Mouse (Mus musculus): ENCODE results near the gene Afp. TPM values are rescaled to one million over a fixed set of nuclear protein-coding genes. Genes with fewer than 3 reads are reported as not detected.

Gene Afp
- polyA plus RNA-seq, 1 experiment, result 2.0 TPM

DNA sequence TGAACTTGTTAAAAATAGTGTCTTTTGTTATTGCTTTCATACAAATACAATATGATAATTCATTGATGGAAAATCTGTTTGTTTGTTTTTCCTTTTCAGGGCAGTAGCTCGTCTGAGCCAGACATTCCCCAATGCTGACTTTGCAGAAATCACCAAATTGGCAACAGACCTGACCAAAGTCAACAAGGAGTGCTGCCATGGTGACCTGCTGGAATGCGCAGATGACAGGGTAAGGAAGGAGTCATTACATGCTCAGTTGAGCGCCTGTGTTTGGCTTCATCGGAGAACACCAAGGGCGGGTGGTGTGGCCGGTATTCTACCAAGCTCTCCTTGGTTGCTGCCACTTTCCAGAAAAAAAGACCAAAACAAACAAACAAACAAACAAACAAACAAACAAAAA, 23.3 kb upstream of the Afp start:
- TF ChIP-seq POLR2A (IDR thresholded peaks at IDR 0.05; ENCODE audit: low read depth, low read length), result no peak
- TF ChIP-seq CTCF (IDR thresholded peaks at IDR 0.05; ENCODE audit: extremely low read depth, insufficient read length, insufficient replicate concordance, low read depth, low read length), result no peak
- Histone ChIP-seq H3K27me3 (ENCODE audit: control insufficient read depth, insufficient read depth, low read length) (no peaks in the 10 kb centered on the region), H3K4me3 (ENCODE audit: low read depth, low read length) (no peak overlapping the region), H3K27ac (ENCODE audit: insufficient read depth, low read depth, low read length) (no peak overlapping the region), H3K36me3 (ENCODE audit: control insufficient read depth, insufficient read depth, low read length) (no peaks in the 10 kb centered on the region), H3K4me1 (ENCODE audit: control insufficient read depth, insufficient read depth, insufficient read length, low read length) (no peaks in the 10 kb centered on the region)
- WGBS, result 48% methylated on average over 6 of the region's 6 CpGs

DNA sequence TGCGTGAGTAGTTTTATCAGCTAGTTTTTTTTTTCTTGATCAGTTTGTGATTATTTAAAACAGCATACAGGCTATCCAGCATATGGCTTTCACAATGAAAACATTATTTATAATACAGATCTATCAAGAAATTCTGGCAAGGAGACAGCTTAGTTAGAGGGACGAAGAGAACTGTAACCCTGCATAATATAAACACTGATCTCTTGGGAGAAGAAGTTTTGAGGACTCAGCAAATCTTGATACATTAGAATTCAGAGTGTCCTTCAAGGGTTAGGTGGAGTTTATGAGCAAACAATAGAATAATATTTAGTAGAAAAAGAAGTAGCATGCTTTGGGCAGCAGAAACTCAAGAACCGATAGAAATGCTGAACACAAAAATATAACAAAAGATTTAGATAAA, 19.7 kb upstream of the Afp start:
- WGBS, result 83% methylated on average over 3 of the region's 3 CpGs
- no peak overlapping the region for H3K27ac ChIP-seq (ENCODE audit: insufficient read depth, low read depth, low read length)
- TF ChIP-seq CTCF (IDR thresholded peaks at IDR 0.05; ENCODE audit: extremely low read depth, insufficient read length, insufficient replicate concordance, low read depth, low read length) (no peak), POLR2A (IDR thresholded peaks at IDR 0.05; ENCODE audit: low read depth, low read length) (no peak)

DNA sequence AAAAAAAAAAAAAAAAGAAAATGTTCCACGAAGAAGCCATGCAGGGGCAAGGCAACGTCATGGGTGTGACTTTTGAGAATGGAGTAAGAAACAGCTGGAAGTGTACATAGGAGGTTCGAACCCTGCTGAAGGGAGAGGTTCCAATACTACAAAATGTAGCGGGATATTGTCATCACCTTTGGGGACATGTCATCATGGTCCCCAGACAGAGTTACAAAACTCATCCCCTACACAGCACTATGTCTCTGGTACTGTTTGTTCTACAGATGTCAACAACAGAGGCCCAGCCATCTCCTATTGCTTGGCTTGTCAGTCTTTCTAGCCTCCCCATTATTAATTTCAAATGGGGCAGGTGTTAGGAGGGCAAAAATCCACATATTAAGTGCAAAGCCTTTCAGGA, 16.6 kb upstream of the Afp start:
- no peaks in the 10 kb centered on the region for H3K36me3 ChIP-seq (ENCODE audit: control insufficient read depth, insufficient read depth, low read length)
- TF ChIP-seq POLR2A (IDR thresholded peaks at IDR 0.05; ENCODE audit: low read depth, low read length) (no peak), CTCF (IDR thresholded peaks at IDR 0.05; ENCODE audit: extremely low read depth, insufficient read length, insufficient replicate concordance, low read depth, low read length) (no peak)
- H3K4me1 ChIP-seq (ENCODE audit: control insufficient read depth, insufficient read depth, insufficient read length, low read length), result no peaks in the 10 kb centered on the region
- 83% methylated on average over 4 of the region's 4 CpGs for WGBS
- no peaks in the 10 kb centered on the region for H3K27me3 ChIP-seq (ENCODE audit: control insufficient read depth, insufficient read depth, low read length)
- H3K4me3 ChIP-seq (ENCODE audit: low read depth, low read length), result no peak overlapping the region
- no peak overlapping the region for H3K27ac ChIP-seq (ENCODE audit: insufficient read depth, low read depth, low read length)

More for the DNA sequence above, 19.7 kb upstream of the Afp start:
- no peaks in the 10 kb centered on the region for H3K4me1 ChIP-seq (ENCODE audit: control insufficient read depth, insufficient read depth, insufficient read length, low read length)
- H3K4me3 ChIP-seq (ENCODE audit: low read depth, low read length), result no peak overlapping the region
- no peaks in the 10 kb centered on the region for H3K36me3 ChIP-seq (ENCODE audit: control insufficient read depth, insufficient read depth, low read length)
- no peaks in the 10 kb centered on the region for H3K27me3 ChIP-seq (ENCODE audit: control insufficient read depth, insufficient read depth, low read length)

DNA sequence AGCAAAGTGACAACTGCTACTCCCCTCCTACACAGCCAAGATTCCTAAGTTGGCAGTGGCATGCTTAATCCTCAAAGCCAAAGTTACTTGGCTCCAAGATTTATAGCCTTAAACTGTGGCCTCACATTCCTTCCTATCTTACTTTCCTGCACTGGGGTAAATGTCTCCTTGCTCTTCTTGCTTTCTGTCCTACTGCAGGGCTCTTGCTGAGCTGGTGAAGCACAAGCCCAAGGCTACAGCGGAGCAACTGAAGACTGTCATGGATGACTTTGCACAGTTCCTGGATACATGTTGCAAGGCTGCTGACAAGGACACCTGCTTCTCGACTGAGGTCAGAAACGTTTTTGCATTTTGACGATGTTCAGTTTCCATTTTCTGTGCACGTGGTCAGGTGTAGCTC, 16.2 kb upstream of the Afp start:
- 81% methylated on average over 5 of the region's 5 CpGs for WGBS
- no peak for TF ChIP-seq POLR2A (IDR thresholded peaks at IDR 0.05; ENCODE audit: low read depth, low read length)
- no peak for TF ChIP-seq CTCF (IDR thresholded peaks at IDR 0.05; ENCODE audit: extremely low read depth, insufficient read length, insufficient replicate concordance, low read depth, low read length)
- Histone ChIP-seq H3K4me1 (ENCODE audit: control insufficient read depth, insufficient read depth, insufficient read length, low read length) (no peaks in the 10 kb centered on the region), H3K36me3 (ENCODE audit: control insufficient read depth, insufficient read depth, low read length) (no peaks in the 10 kb centered on the region), H3K4me3 (ENCODE audit: low read depth, low read length) (no peak overlapping the region), H3K27me3 (ENCODE audit: control insufficient read depth, insufficient read depth, low read length) (no peaks in the 10 kb centered on the region), H3K27ac (ENCODE audit: insufficient read depth, low read depth, low read length) (no peak overlapping the region)

DNA sequence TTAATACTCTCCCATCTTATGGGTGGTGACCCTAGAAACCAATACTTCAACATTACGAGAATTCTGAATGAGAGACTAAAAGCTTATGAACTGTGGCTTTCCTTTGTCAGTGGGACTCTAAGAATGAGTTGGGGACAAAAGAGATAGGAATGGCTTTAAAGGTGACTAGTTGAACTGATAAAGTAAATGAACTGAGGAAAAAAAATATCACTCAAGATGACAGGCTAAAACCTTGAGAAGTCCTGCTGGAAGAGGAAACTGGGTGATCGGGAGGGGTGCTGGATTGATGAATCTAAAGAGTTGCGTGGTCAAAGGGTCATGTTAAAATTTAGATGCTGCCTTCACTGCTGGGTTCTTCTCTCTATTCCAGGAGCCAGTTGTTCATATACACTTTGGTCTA, 13.8 kb upstream of the Afp start:
- Histone ChIP-seq H3K27ac (ENCODE audit: insufficient read depth, low read depth, low read length) (no peak overlapping the region), H3K36me3 (ENCODE audit: control insufficient read depth, insufficient read depth, low read length) (no peaks in the 10 kb centered on the region), H3K27me3 (ENCODE audit: control insufficient read depth, insufficient read depth, low read length) (no peaks in the 10 kb centered on the region), H3K4me3 (ENCODE audit: low read depth, low read length) (no peak overlapping the region), H3K4me1 (ENCODE audit: control insufficient read depth, insufficient read depth, insufficient read length, low read length) (no peaks in the 10 kb centered on the region)
- no peak for TF ChIP-seq POLR2A (IDR thresholded peaks at IDR 0.05; ENCODE audit: low read depth, low read length)
- no peak for TF ChIP-seq CTCF (IDR thresholded peaks at IDR 0.05; ENCODE audit: extremely low read depth, insufficient read length, insufficient replicate concordance, low read depth, low read length)
- WGBS, result 88% methylated on average over 3 of the region's 3 CpGs

DNA sequence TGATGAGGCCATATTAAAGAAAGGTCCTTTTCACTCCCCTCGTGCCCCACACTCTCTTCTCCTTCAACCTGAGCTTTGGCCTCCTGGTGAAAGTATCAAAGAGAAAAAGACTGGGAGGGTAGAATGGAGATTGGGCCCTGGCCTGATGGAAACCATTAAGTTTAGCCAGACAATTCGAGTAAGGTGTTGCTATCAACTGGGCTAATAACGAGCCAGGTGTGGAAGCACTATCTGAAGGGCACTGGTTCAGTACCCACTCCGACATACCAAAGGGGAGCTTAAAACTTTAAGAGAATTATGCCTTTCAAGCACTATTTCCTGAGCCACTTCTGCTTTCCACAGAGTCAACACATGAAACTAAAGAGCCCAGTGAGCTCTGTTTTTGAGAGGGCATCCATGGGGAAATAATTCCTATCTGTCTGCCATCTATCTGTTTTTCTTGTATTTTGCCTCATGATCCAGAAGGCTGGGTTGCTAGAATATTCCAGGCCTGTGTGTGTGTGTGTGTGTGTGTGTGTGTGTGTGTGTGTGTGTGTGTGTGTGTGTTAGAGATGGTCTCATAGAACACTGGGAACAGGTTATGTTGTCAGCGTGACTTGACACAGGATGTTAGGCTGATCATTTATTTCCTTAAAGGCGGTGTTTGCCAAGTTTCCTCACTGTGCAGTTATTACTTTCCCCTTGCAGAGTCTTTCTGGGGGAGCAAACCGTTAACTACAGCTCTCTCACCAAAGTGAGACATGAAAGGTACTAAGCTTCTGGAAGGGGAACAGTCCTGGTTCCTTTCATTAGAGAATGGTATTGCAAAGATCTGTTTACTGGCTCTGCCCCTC, 13.0 kb upstream of the Afp start:
- TF ChIP-seq CTCF (IDR thresholded peaks at IDR 0.05; ENCODE audit: extremely low read depth, insufficient read length, insufficient replicate concordance, low read depth, low read length) (no peak), POLR2A (IDR thresholded peaks at IDR 0.05; ENCODE audit: low read depth, low read length) (no peak)
- H3K27ac ChIP-seq (ENCODE audit: insufficient read depth, low read depth, low read length), result no peak overlapping the region
- WGBS, result 62% methylated on average over 7 of the region's 7 CpGs
- no peaks in the 10 kb centered on the region for H3K27me3 ChIP-seq (ENCODE audit: control insufficient read depth, insufficient read depth, low read length)
- H3K4me3 ChIP-seq (ENCODE audit: low read depth, low read length), result no peak overlapping the region
- no peaks in the 10 kb centered on the region for H3K4me1 ChIP-seq (ENCODE audit: control insufficient read depth, insufficient read depth, insufficient read length, low read length)
- H3K36me3 ChIP-seq (ENCODE audit: control insufficient read depth, insufficient read depth, low read length), result no peaks in the 10 kb centered on the region

DNA sequence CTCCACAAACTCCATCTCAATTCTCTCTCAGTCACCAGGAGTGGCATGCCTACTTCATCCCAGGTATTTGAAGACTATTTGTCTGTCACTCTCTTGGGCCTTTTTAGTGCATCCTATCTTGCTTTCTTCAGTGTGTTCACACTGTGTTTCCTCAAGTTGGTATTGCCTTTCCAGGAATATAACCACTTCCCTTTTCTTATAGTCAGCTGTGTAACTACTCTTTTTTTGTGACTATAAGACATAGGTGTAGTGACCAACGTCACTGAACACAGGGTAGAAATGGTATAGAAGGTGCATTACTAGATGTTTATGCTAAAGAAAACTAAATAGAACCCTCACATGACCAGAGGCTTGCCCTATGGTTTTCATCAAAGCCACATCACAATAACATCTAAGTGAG, 11.7 kb upstream of the Afp start:
- WGBS, result 78% methylated on average over 1 of the region's 1 CpGs
- H3K4me3 ChIP-seq (ENCODE audit: low read depth, low read length), result no peak overlapping the region
- no peaks in the 10 kb centered on the region for H3K27me3 ChIP-seq (ENCODE audit: control insufficient read depth, insufficient read depth, low read length)
- no peaks in the 10 kb centered on the region for H3K4me1 ChIP-seq (ENCODE audit: control insufficient read depth, insufficient read depth, insufficient read length, low read length)
- H3K27ac ChIP-seq (ENCODE audit: insufficient read depth, low read depth, low read length), result no peak overlapping the region
- TF ChIP-seq POLR2A (IDR thresholded peaks at IDR 0.05; ENCODE audit: low read depth, low read length) (no peak), CTCF (IDR thresholded peaks at IDR 0.05; ENCODE audit: extremely low read depth, insufficient read length, insufficient replicate concordance, low read depth, low read length) (no peak)
- no peaks in the 10 kb centered on the region for H3K36me3 ChIP-seq (ENCODE audit: control insufficient read depth, insufficient read depth, low read length)

All from small intestine, adult 2 months (tissue).